Mouse (Mus musculus): ENCODE results near the gene Adh7. TPM values are rescaled to one million over a fixed set of nuclear protein-coding genes. Genes with fewer than 3 reads are reported as not detected.
A peak's percentile ranks its signal among the peaks of the same experiment; 100 is the strongest.

Adh7 gene
- polyA plus RNA-seq, 1 experiment from 2014 or later: not detected

GRCm38 (mm10) chr3:138198722-138199068, 18.9 kb upstream of the Adh7 start:
- Histone ChIP-seq H3K4me1 (no peaks in the 10 kb centered on the region), H3K27me3 (replicated peaks; ENCODE audit: low read depth, poor library complexity, severe bottlenecking) (0 out of 2 replicates have a peak, but pooled peaks cover 4% of the 10 kb centered on the region), H3K9me3 (no peaks in the 10 kb centered on the region), H3K4me3 (no peak overlapping the region; the same call in 1 of the 2 replicates), H3K36me3 (replicated peaks) (no peaks in the 10 kb centered on the region), H3K27ac (replicated peaks) (no peak overlapping the region)
- no peak for DNase-seq (ENCODE audit: low spot score)
- 83% methylated on average over 7 of the region's 7 CpGs for WGBS

- H3K4me1 ChIP-seq: no peaks in the 10 kb centered on the region
- H3K9me3 ChIP-seq: no peaks in the 10 kb centered on the region
- H3K36me3 ChIP-seq (replicated peaks): no peaks in the 10 kb centered on the region
- DNase-seq (ENCODE audit: low spot score): no peak
- H3K27me3 ChIP-seq (replicated peaks; ENCODE audit: low read depth, poor library complexity, severe bottlenecking): no peaks in the 10 kb centered on the region
- no peak overlapping the region for H3K4me3 ChIP-seq
- 89% methylated on average over 3 of the region's 3 CpGs for WGBS
- no peak overlapping the region for H3K27ac ChIP-seq (replicated peaks)
Measured at GRCm38 (mm10) chr3:138208821-138209220, 8.7 kb upstream of the Adh7 start.

GRCm38 (mm10) chr3:138210432-138211075, 7.0 kb upstream of the Adh7 start:
- no peak for DNase-seq (ENCODE audit: low spot score)
- WGBS: 90% methylated on average over 5 of the region's 5 CpGs
- Histone ChIP-seq H3K27ac (replicated peaks) (no peak overlapping the region), H3K36me3 (replicated peaks) (no peaks in the 10 kb centered on the region), H3K27me3 (replicated peaks; ENCODE audit: low read depth, poor library complexity, severe bottlenecking) (no peaks in the 10 kb centered on the region), H3K4me1 (peaks cover 4% of the 10 kb centered on the region), H3K9me3 (no peaks in the 10 kb centered on the region), H3K4me3 (no peak overlapping the region)

GRCm38 (mm10) chr3:138212431-138212951, 5.1 kb upstream of the Adh7 start:
- no peak overlapping the region for H3K27ac ChIP-seq (replicated peaks)
- no peaks in the 10 kb centered on the region for H3K9me3 ChIP-seq
- peaks cover 7% of the 10 kb centered on the region for H3K4me1 ChIP-seq
- no peak for DNase-seq (ENCODE audit: low spot score)
- no peak overlapping the region for H3K4me3 ChIP-seq
- no peaks in the 10 kb centered on the region for H3K36me3 ChIP-seq (replicated peaks)
- WGBS: 93% methylated on average over 4 of the region's 4 CpGs
- H3K27me3 ChIP-seq (replicated peaks; ENCODE audit: low read depth, poor library complexity, severe bottlenecking): no peaks in the 10 kb centered on the region

GRCm38 (mm10) chr3:138215395-138215989, 2.1 kb upstream of the Adh7 start:
- no peaks in the 10 kb centered on the region for H3K9me3 ChIP-seq

GRCm38 (mm10) chr3:138216091-138216490, 1.5 kb upstream of the Adh7 start:
- 87% methylated on average over 8 of the region's 8 CpGs for WGBS
- Histone ChIP-seq H3K27me3 (replicated peaks; ENCODE audit: low read depth, poor library complexity, severe bottlenecking) (no peaks in the 10 kb centered on the region), H3K36me3 (replicated peaks) (no peaks in the 10 kb centered on the region), H3K4me3 (no peak overlapping the region), H3K4me1 (peaks cover 7% of the 10 kb centered on the region), H3K9me3 (no peaks in the 10 kb centered on the region), H3K27ac (replicated peaks) (no peak overlapping the region)
- no peak for DNase-seq (ENCODE audit: low spot score)

More at GRCm38 (mm10) chr3:138215395-138215989, 2.1 kb upstream of the Adh7 start:
- peak overlapping the region; percentile 16; the same call in 1 of the 2 replicates for H3K27ac ChIP-seq (replicated peaks)
- H3K27me3 ChIP-seq (replicated peaks; ENCODE audit: low read depth, poor library complexity, severe bottlenecking): no peaks in the 10 kb centered on the region
- H3K4me3 ChIP-seq: no peak overlapping the region
- DNase-seq (ENCODE audit: low spot score): peak; percentile 21
- WGBS: 50% methylated on average over 11 of the region's 11 CpGs
- H3K36me3 ChIP-seq (replicated peaks): no peaks in the 10 kb centered on the region
- peaks cover 7% of the 10 kb centered on the region for H3K4me1 ChIP-seq

GRCm38 (mm10) chr3:138221116-138221515, 3.6 kb downstream of the Adh7 start:
- Histone ChIP-seq H3K4me1 (peaks cover 17% of the 10 kb centered on the region), H3K9me3 (no peaks in the 10 kb centered on the region), H3K27ac (replicated peaks) (no peak overlapping the region), H3K36me3 (replicated peaks) (no peaks in the 10 kb centered on the region), H3K4me3 (no peak overlapping the region), H3K27me3 (replicated peaks; ENCODE audit: low read depth, poor library complexity, severe bottlenecking) (no peaks in the 10 kb centered on the region)
- no peak for DNase-seq (ENCODE audit: low spot score)
- 93% methylated on average over 11 of the region's 11 CpGs for WGBS

GRCm38 (mm10) chr3:138222511-138222910, 5.0 kb downstream of the Adh7 start:
- DNase-seq (ENCODE audit: low spot score): no peak
- WGBS: 60% methylated on average over 4 of the region's 4 CpGs
- Histone ChIP-seq H3K27ac (replicated peaks) (no peak overlapping the region), H3K9me3 (no peaks in the 10 kb centered on the region), H3K4me1 (peaks cover 18% of the 10 kb centered on the region), H3K4me3 (no peak overlapping the region), H3K27me3 (replicated peaks; ENCODE audit: low read depth, poor library complexity, severe bottlenecking) (no peaks in the 10 kb centered on the region), H3K36me3 (replicated peaks) (no peaks in the 10 kb centered on the region)

- H3K4me3 ChIP-seq: no peak overlapping the region
- H3K27me3 ChIP-seq (replicated peaks; ENCODE audit: low read depth, poor library complexity, severe bottlenecking): no peaks in the 10 kb centered on the region
- peak; percentile 52 for DNase-seq (ENCODE audit: low spot score)
- no peaks in the 10 kb centered on the region for H3K9me3 ChIP-seq
- H3K27ac ChIP-seq (replicated peaks): no peak overlapping the region
- WGBS: 54% methylated on average over 5 of the region's 5 CpGs
- no peaks in the 10 kb centered on the region for H3K36me3 ChIP-seq (replicated peaks)
- H3K4me1 ChIP-seq: peaks cover 18% of the 10 kb centered on the region
Measured at GRCm38 (mm10) chr3:138222952-138223351, 5.4 kb downstream of the Adh7 start.

- H3K4me1 ChIP-seq: peaks cover 18% of the 10 kb centered on the region
- DNase-seq (ENCODE audit: low spot score): no peak
- no peak overlapping the region for H3K27ac ChIP-seq (replicated peaks)
- no peak overlapping the region for H3K4me3 ChIP-seq
- no peaks in the 10 kb centered on the region for H3K9me3 ChIP-seq
- no peaks in the 10 kb centered on the region for H3K27me3 ChIP-seq (replicated peaks; ENCODE audit: low read depth, poor library complexity, severe bottlenecking)
- WGBS: 86% methylated on average over 13 of the region's 13 CpGs
- H3K36me3 ChIP-seq (replicated peaks): no peaks in the 10 kb centered on the region
Measured at GRCm38 (mm10) chr3:138224363-138224954, 6.9 kb downstream of the Adh7 start.

GRCm38 (mm10) chr3:138225331-138225730, 7.8 kb downstream of the Adh7 start:
- no peak overlapping the region for H3K27ac ChIP-seq (replicated peaks)
- no peak for DNase-seq (ENCODE audit: low spot score)
- WGBS: 65% methylated on average over 7 of the region's 7 CpGs

GRCm38 (mm10) chr3:138225853-138226252, 8.3 kb downstream of the Adh7 start:
- 60% methylated on average over 7 of the region's 7 CpGs for WGBS
- Histone ChIP-seq H3K4me3 (no peak overlapping the region), H3K27ac (replicated peaks) (no peak overlapping the region; the same call in 1 of the 2 replicates), H3K36me3 (replicated peaks) (no peaks in the 10 kb centered on the region), H3K4me1 (peaks cover 18% of the 10 kb centered on the region), H3K9me3 (no peaks in the 10 kb centered on the region), H3K27me3 (replicated peaks; ENCODE audit: low read depth, poor library complexity, severe bottlenecking) (no peaks in the 10 kb centered on the region)
- no peak for DNase-seq (ENCODE audit: low spot score)

More at GRCm38 (mm10) chr3:138225331-138225730, 7.8 kb downstream of the Adh7 start:
- H3K27me3 ChIP-seq (replicated peaks; ENCODE audit: low read depth, poor library complexity, severe bottlenecking): no peaks in the 10 kb centered on the region
- no peaks in the 10 kb centered on the region for H3K36me3 ChIP-seq (replicated peaks)
- no peak overlapping the region for H3K4me3 ChIP-seq
- H3K4me1 ChIP-seq: peaks cover 18% of the 10 kb centered on the region
- no peaks in the 10 kb centered on the region for H3K9me3 ChIP-seq

GRCm38 (mm10) chr3:138226476-138226875, 8.9 kb downstream of the Adh7 start:
- Histone ChIP-seq H3K4me3 (no peak overlapping the region), H3K27me3 (replicated peaks; ENCODE audit: low read depth, poor library complexity, severe bottlenecking) (no peaks in the 10 kb centered on the region), H3K36me3 (replicated peaks) (no peaks in the 10 kb centered on the region), H3K9me3 (no peaks in the 10 kb centered on the region), H3K27ac (replicated peaks) (no peak overlapping the region), H3K4me1 (peaks cover 18% of the 10 kb centered on the region)
- DNase-seq (ENCODE audit: low spot score): no peak
- WGBS: 95% methylated on average over 6 of the region's 6 CpGs

All from embryonic facial prominence, embryonic 10.5 days (tissue).